Mouse (Mus musculus): ENCODE results near the gene Creb5. TPM values are rescaled to one million over a fixed set of nuclear protein-coding genes. Genes with fewer than 3 reads are reported as not detected.

Gene Creb5
- polyA plus RNA-seq, 1 experiment: 6.1 TPM

DNA sequence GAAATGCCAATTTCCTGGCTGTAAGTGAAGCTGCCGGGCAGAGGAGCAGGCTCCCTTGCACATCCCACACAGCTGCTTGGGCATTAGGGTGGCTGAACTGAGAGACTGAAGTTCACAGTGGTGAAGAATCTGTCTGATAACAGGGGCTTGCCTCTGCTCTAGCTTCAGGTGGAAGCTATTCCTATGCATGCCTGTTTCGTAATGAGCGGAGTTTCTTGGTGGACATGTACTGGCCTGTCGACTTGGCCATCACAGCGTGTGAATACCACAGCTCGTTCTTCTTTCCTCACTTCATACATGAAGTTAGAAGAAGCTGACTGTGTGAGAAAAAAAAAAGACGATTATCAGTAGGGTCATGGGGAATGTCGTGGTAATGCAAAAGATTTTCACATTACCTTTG, 393.0 kb downstream of the Creb5 start:
- no peak overlapping the region for H3K9ac ChIP-seq (ENCODE audit: low read depth, poor library complexity, severe bottlenecking)
- no peaks in the 10 kb centered on the region for H3K36me3 ChIP-seq (ENCODE audit: control insufficient read depth, insufficient read depth, low read length, poor library complexity, severe bottlenecking)
- no peaks in the 10 kb centered on the region for H3K27me3 ChIP-seq (ENCODE audit: control insufficient read depth, insufficient read depth, low read length, poor library complexity, severe bottlenecking)
- TF ChIP-seq EP300 (IDR thresholded peaks at IDR 0.05; ENCODE audit: insufficient read depth, low read depth, low read length): no peak
- no peak for TF ChIP-seq POLR2A (IDR thresholded peaks at IDR 0.05; ENCODE audit: insufficient read depth, low read length)
- no peak for TF ChIP-seq CTCF (IDR thresholded peaks at IDR 0.05; ENCODE audit: low read depth, low read length)
- no peaks in the 10 kb centered on the region for H3K9me3 ChIP-seq (replicated peaks; ENCODE audit: control insufficient read depth, insufficient read depth, low read length, poor library complexity, severe bottlenecking)
- no peaks in the 10 kb centered on the region for H3K4me1 ChIP-seq (ENCODE audit: control insufficient read depth, insufficient read depth, low read length)
- no peak overlapping the region for H3K27ac ChIP-seq (ENCODE audit: insufficient read depth, low read length)
- no peak overlapping the region for H3K4me3 ChIP-seq (ENCODE audit: low read depth, low read length)

DNA sequence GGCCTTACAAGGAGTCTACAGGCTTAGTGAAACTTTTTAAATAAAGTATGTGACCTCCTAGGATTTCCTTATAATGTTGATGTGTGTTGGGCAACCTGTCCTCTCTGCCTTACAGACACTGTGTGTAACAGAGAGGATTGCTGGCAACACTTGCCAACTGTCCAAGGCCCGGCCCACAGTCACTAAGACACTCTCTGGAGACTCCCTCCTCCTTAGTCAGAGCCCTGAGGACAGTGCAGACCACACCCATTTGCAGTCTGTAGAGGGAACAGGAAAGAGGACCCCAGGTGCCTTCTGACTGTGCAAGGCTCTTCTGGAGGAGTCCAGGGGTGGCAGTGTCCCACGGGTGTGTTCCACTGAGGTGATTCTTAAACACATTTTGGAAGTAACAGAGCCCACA, 397.3 kb downstream of the Creb5 start:
- Histone ChIP-seq H3K27ac (ENCODE audit: insufficient read depth, low read length) (no peak overlapping the region), H3K27me3 (ENCODE audit: control insufficient read depth, insufficient read depth, low read length, poor library complexity, severe bottlenecking) (no peaks in the 10 kb centered on the region), H3K4me3 (ENCODE audit: low read depth, low read length) (no peak overlapping the region)

DNA sequence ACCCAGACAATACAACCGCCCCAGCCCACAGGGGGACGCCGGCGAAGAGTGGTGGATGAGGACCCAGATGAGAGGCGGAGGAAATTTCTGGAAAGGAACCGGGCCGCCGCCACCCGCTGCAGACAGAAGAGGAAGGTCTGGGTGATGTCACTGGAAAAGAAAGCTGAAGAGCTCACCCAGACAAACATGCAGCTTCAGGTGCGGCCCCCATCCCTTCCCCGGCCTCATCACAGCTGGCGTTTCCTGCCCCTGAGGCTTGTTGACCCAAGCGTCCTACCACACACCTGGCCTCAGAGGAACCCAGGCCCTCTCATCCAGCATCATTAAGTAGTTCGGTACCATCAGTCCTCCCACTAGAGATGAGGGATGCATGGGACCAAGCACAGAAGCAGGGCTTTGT, 398.3 kb downstream of the Creb5 start:
- no peaks in the 10 kb centered on the region for H3K9me3 ChIP-seq (replicated peaks; ENCODE audit: control insufficient read depth, insufficient read depth, low read length, poor library complexity, severe bottlenecking)
- no peak overlapping the region for H3K27ac ChIP-seq (ENCODE audit: insufficient read depth, low read length)
- no peaks in the 10 kb centered on the region for H3K4me1 ChIP-seq (ENCODE audit: control insufficient read depth, insufficient read depth, low read length)
- no peaks in the 10 kb centered on the region for H3K27me3 ChIP-seq (ENCODE audit: control insufficient read depth, insufficient read depth, low read length, poor library complexity, severe bottlenecking)
- H3K36me3 ChIP-seq (ENCODE audit: control insufficient read depth, insufficient read depth, low read length, poor library complexity, severe bottlenecking): no peaks in the 10 kb centered on the region
- H3K4me3 ChIP-seq (ENCODE audit: low read depth, low read length): no peak overlapping the region
- H3K9ac ChIP-seq (ENCODE audit: low read depth, poor library complexity, severe bottlenecking): no peak overlapping the region
- no peak for TF ChIP-seq POLR2A (IDR thresholded peaks at IDR 0.05; ENCODE audit: insufficient read depth, low read length)
- no peak for TF ChIP-seq EP300 (IDR thresholded peaks at IDR 0.05; ENCODE audit: insufficient read depth, low read depth, low read length)
- TF ChIP-seq CTCF (IDR thresholded peaks at IDR 0.05; ENCODE audit: low read depth, low read length): no peak

More for the DNA sequence above, 397.3 kb downstream of the Creb5 start:
- no peaks in the 10 kb centered on the region for H3K9me3 ChIP-seq (replicated peaks; ENCODE audit: control insufficient read depth, insufficient read depth, low read length, poor library complexity, severe bottlenecking)
- no peak overlapping the region for H3K9ac ChIP-seq (ENCODE audit: low read depth, poor library complexity, severe bottlenecking)
- TF ChIP-seq EP300 (IDR thresholded peaks at IDR 0.05; ENCODE audit: insufficient read depth, low read depth, low read length): no peak
- TF ChIP-seq POLR2A (IDR thresholded peaks at IDR 0.05; ENCODE audit: insufficient read depth, low read length): no peak
- no peak for TF ChIP-seq CTCF (IDR thresholded peaks at IDR 0.05; ENCODE audit: low read depth, low read length)
- no peaks in the 10 kb centered on the region for H3K36me3 ChIP-seq (ENCODE audit: control insufficient read depth, insufficient read depth, low read length, poor library complexity, severe bottlenecking)
- no peaks in the 10 kb centered on the region for H3K4me1 ChIP-seq (ENCODE audit: control insufficient read depth, insufficient read depth, low read length)

DNA sequence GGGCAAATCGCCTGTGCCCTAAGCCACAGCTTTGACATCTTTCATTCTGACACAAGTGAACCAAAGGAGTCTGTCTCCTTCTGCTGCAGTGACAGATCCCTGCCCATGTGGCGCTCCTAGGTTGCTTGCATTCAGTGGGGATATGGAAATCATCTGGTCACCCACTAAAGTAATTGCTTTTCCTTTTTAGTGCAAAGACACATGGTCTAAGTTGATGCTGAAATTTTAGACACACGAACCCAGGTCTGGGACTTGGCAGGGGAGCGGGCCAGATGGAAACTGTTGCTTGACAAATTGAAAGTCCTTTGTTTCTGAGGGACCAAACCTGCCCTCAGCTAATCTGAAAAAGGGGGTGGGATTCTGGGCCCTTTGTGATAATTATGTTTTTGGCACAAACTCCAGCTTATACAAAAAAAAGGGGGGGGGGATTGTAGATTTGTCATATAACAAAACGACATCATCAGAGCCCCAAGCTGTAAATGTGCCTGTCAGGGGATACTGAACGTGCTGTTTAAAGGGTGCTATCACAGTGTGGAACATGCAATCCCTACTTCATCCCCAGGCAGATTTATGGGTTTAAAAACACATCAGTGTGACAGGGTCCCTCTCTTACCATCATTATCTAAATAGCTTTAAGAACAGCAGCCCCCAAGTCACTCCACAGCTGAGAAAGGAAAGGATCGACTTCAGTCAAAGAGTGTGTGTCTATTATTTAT, 401.9 kb downstream of the Creb5 start:
- Histone ChIP-seq H3K4me1 (ENCODE audit: control insufficient read depth, insufficient read depth, low read length) (no peaks in the 10 kb centered on the region), H3K9me3 (replicated peaks; ENCODE audit: control insufficient read depth, insufficient read depth, low read length, poor library complexity, severe bottlenecking) (no peaks in the 10 kb centered on the region), H3K27me3 (ENCODE audit: control insufficient read depth, insufficient read depth, low read length, poor library complexity, severe bottlenecking) (no peaks in the 10 kb centered on the region), H3K4me3 (ENCODE audit: low read depth, low read length) (no peak overlapping the region), H3K36me3 (ENCODE audit: control insufficient read depth, insufficient read depth, low read length, poor library complexity, severe bottlenecking) (no peaks in the 10 kb centered on the region), H3K27ac (ENCODE audit: insufficient read depth, low read length) (no peak overlapping the region), H3K9ac (ENCODE audit: low read depth, poor library complexity, severe bottlenecking) (no peak overlapping the region)
- TF ChIP-seq POLR2A (IDR thresholded peaks at IDR 0.05; ENCODE audit: insufficient read depth, low read length) (no peak), CTCF (IDR thresholded peaks at IDR 0.05; ENCODE audit: low read depth, low read length) (no peak), EP300 (IDR thresholded peaks at IDR 0.05; ENCODE audit: insufficient read depth, low read depth, low read length) (no peak)

DNA sequence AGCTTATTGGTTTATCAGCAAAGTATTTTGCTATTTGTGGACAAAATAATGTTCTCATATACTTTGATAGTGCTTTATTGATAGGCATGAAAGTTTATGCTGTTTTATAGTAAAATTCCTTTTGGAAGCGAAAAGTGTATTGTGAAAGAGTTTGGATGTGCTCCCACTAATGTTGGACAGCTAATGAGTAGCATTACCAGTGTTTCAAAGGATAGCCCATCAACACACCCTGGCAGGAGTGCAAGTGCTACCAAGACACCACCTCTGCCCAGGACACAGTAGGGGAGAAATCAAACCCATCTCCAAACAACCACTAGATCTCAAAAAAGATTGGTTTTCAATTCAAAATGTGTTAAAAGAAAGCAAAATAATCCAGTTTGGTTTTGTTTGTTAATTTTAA, 403.9 kb downstream of the Creb5 start:
- H3K9ac ChIP-seq (ENCODE audit: low read depth, poor library complexity, severe bottlenecking): no peak overlapping the region
- no peak for TF ChIP-seq POLR2A (IDR thresholded peaks at IDR 0.05; ENCODE audit: insufficient read depth, low read length)
- TF ChIP-seq EP300 (IDR thresholded peaks at IDR 0.05; ENCODE audit: insufficient read depth, low read depth, low read length): no peak
- TF ChIP-seq CTCF (IDR thresholded peaks at IDR 0.05; ENCODE audit: low read depth, low read length): no peak
- peaks cover 2% of the 10 kb centered on the region; the same call in 1 of the 2 replicates for H3K27me3 ChIP-seq (ENCODE audit: control insufficient read depth, insufficient read depth, low read length, poor library complexity, severe bottlenecking)
- H3K27ac ChIP-seq (ENCODE audit: insufficient read depth, low read length): no peak overlapping the region
- H3K9me3 ChIP-seq (replicated peaks; ENCODE audit: control insufficient read depth, insufficient read depth, low read length, poor library complexity, severe bottlenecking): no peaks in the 10 kb centered on the region
- no peaks in the 10 kb centered on the region for H3K4me1 ChIP-seq (ENCODE audit: control insufficient read depth, insufficient read depth, low read length)
- no peaks in the 10 kb centered on the region for H3K36me3 ChIP-seq (ENCODE audit: control insufficient read depth, insufficient read depth, low read length, poor library complexity, severe bottlenecking)
- no peak overlapping the region for H3K4me3 ChIP-seq (ENCODE audit: low read depth, low read length)

DNA sequence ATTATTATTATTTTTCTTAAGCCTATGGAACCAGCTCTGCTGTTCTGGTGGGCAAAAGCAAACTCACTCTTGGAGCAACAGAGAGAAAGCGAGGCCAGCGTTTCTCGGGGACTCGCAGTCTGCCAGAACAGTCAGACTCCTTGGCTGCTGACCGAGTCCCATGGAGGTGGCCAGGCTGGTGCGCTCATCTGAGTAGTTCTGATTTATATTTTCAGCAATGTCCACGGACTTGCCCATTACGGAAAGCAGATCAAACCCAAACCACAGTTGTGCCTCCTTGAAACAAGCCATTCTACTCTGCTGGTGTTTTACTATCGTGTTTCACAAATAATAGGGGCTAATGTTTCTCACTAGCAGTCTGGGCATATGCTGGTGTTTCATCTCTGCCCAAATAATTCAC, 408.1 kb downstream of the Creb5 start:
- H3K27me3 ChIP-seq (ENCODE audit: control insufficient read depth, insufficient read depth, low read length, poor library complexity, severe bottlenecking): peaks cover 2% of the 10 kb centered on the region; the same call in 1 of the 2 replicates
- no peak overlapping the region for H3K4me3 ChIP-seq (ENCODE audit: low read depth, low read length)
- no peak overlapping the region for H3K9ac ChIP-seq (ENCODE audit: low read depth, poor library complexity, severe bottlenecking)
- H3K9me3 ChIP-seq (replicated peaks; ENCODE audit: control insufficient read depth, insufficient read depth, low read length, poor library complexity, severe bottlenecking): no peaks in the 10 kb centered on the region
- no peaks in the 10 kb centered on the region for H3K4me1 ChIP-seq (ENCODE audit: control insufficient read depth, insufficient read depth, low read length)
- no peaks in the 10 kb centered on the region for H3K36me3 ChIP-seq (ENCODE audit: control insufficient read depth, insufficient read depth, low read length, poor library complexity, severe bottlenecking)
- no peak overlapping the region for H3K27ac ChIP-seq (ENCODE audit: insufficient read depth, low read length)
- no peak for TF ChIP-seq CTCF (IDR thresholded peaks at IDR 0.05; ENCODE audit: low read depth, low read length)
- TF ChIP-seq EP300 (IDR thresholded peaks at IDR 0.05; ENCODE audit: insufficient read depth, low read depth, low read length): no peak
- no peak for TF ChIP-seq POLR2A (IDR thresholded peaks at IDR 0.05; ENCODE audit: insufficient read depth, low read length)

Data from ES-Bruce4 (cell line).